Mouse (Mus musculus) heart, adult 18-20 months (tissue): ENCODE measurements at regions not wholly inside any gene's neighbourhood (a gene's known extent, or its start where the extent isn't known, plus 50 kb on each side); places are given as distances from the start of the nearest gene placed in this dataset.

Experiments used
- DNase-seq, 2 experiments: peaks; one replicate each; pipeline ENCODE4 v3.0.0; 2021 to 2022; ENCODE audit warnings: mixed read lengths in 1 of 2

DNA sequence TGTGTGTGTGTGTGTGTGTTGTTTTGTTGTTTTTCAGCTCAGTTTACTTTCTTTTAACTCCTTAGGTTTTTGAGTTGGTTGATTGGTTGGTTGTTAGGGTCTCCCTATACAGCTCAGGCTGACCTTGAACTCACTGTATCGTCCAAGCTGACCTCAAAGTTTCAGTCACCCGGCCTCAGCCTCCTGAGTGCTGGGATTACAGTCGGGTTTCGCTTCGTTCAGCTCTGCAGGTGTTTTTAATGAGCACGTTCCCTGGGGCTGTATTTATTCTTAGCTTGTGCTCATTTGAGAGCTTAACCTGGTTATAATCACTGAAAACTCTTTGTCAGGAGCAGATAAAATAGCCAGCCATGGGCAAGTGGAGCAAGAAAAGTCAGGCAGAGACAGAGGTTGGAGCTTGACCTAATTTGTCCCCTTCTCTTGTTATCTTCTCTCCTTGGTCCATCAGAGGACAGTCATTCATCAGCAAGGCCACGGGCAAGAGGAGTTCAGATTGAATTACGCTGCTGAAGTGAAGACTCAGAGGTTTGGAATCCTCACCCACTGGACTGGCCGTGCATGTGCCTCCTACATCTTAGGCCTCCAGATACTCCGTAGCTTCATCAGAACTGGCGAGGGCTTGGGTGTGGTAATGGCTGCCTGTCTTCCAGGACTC is 120.5 kb upstream of the Jarid2 start:
- DNase-seq: peak; percentile 41 to 54

GRCm38 (mm10) chr13:44609606-44610005 is 119.7 kb upstream of the Jarid2 start:
- DNase-seq: no peak

GRCm38 (mm10) chr13:44615696-44616095 is 113.6 kb upstream of the Jarid2 start:
- no peak for DNase-seq

GRCm38 (mm10) chr13:44618368-44618767 is 110.9 kb upstream of the Jarid2 start:
- no peak for DNase-seq

- peak; percentile 63 to 72 for DNase-seq
Observed at GRCm38 (mm10) chr13:44622661-44623355, 106.5 kb upstream of the Jarid2 start.

GRCm38 (mm10) chr13:44624716-44625115 is 104.6 kb upstream of the Jarid2 start:
- no peak for DNase-seq

DNA sequence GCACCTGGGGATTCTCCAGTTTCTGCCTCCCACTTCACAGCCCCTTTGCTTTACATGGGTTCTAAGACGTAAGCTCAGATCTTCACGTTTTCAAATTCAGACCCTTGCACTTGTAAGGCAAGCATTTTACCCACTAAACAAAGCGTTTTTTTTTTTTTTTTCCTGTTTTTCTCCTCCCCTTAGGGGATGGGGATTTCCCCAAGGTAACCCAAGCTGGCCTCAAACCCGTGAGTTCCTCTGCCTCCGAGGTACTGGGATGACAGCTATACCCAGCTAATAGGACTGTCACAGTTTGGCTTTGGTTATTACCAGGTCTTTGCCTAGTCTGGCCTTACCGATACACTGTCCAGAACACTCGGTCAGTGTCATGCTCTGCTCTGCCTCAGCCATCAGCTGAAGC is 103.5 kb upstream of the Jarid2 start:
- no peak for DNase-seq

- DNase-seq: peak; percentile 21 to 23
Observed at GRCm38 (mm10) chr13:44626806-44627205, 102.5 kb upstream of the Jarid2 start.

- DNase-seq: no peak
Observed at GRCm38 (mm10) chr13:44630061-44630460, 99.2 kb upstream of the Jarid2 start.

GRCm38 (mm10) chr13:44634616-44635015 is 94.7 kb upstream of the Jarid2 start:
- no peak for DNase-seq

GRCm38 (mm10) chr13:44635221-44636007 is 93.9 kb upstream of the Jarid2 start:
- DNase-seq: no peak

GRCm38 (mm10) chr13:44636008-44636335 is 93.3 kb upstream of the Jarid2 start:
- no peak for DNase-seq

DNA sequence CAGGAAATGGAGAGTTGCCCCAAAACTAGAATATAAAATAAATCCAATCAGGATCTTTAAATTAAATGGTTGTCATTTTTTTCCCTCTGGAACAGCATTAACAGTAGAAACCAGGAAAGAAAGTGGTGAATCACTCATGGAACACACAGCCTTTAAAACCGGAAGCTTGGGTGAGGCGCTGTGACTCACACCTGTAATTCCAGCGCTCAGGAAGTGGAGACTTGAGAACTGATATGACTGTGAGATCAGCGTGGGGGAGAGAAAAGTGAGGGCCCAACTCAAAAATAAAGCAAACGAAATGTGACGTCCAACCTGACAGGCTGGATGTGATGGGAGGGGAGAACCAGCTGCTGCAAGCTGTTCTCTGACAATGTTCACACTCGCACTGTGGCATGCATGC is 86.9 kb upstream of the Jarid2 start:
- DNase-seq: no peak

DNA sequence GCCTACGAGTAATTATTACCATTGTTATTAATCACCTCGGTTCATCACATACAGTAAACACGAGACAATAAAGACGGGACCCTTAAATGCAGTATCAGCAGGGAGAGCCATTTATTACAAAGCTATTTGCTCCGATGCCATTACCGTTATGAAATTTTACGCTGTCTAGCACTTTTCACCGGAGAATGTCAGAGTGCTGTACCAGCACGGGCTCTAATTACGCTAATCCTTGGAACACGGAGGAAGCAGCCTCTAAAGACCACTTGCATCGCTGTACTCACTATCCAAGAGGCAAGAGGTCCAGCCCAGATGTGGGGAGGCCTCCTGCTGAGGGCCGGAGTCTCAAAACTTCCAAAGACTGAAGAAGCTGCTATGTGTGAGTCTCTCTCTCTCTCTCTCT is 79.2 kb upstream of the Jarid2 start:
- DNase-seq: no peak

GRCm38 (mm10) chr13:44651259-44652238 is 77.7 kb upstream of the Jarid2 start:
- DNase-seq: no peak

DNA sequence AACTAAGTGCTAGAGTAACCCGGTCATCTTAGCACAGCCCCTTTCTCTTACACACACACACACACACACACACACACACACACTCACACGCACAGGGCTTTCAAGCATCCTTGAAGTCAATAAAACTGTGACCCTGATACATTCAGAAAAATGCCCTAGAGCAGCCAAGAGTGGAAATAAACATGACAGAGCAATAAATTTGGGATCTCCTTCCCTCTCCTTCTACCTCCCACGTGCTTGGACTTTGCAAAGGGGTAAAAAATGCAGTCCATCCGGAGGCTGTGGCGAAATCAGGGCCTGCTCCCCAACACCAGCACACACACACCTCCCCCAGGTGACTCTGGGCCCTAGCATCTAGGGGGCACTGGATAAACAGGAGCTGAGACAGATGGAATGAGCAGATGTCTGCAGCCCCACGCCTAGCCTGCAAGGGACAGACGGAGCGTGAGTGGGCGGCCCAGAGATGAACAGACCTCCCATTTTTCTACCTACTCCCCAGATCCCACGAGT is 71.3 kb upstream of the Jarid2 start:
- no peak for DNase-seq

GRCm38 (mm10) chr13:44659861-44660260 is 69.4 kb upstream of the Jarid2 start:
- DNase-seq: no peak

DNA sequence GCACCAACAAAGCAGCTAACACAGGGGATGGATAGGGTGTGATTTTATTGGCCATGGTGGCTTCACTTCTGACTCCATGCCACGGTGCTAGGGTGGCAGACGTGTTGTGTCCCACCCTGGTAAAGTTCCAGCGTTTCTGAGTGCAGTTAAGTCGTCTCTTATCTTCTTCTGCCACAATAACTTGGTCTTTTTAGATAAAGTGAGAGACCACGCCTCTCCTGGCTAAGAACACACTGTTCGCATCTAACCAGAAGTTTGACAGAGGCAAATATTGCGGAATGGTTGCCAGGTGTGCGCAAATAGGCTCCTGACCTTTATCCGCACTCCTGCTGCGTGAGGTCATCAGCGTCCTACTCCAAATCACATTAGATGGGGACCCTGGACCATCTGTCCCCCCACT is 66.2 kb upstream of the Jarid2 start:
- DNase-seq: no peak

- no peak for DNase-seq
Observed at GRCm38 (mm10) chr13:44663730-44664129, 65.5 kb upstream of the Jarid2 start.

DNA sequence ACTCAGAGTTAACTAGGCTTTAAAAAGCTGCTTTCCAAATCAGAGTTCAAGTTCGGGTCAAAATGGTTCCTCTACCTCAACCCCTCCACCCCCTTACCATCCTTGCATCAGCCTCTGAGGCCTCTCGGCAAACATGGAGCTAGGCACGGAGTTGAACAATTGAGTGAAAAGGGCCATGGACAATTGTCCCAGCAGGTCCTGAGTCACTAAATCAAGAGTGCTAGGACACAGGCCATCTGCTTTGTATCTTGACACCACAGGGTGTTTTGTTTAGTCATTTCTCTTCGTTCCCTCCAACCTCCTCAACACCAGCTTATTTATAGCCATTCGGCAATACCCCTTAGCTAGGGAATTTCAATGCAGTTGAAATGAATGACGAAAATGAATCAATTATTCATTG is 59.5 kb upstream of the Jarid2 start:
- no peak for DNase-seq

DNA sequence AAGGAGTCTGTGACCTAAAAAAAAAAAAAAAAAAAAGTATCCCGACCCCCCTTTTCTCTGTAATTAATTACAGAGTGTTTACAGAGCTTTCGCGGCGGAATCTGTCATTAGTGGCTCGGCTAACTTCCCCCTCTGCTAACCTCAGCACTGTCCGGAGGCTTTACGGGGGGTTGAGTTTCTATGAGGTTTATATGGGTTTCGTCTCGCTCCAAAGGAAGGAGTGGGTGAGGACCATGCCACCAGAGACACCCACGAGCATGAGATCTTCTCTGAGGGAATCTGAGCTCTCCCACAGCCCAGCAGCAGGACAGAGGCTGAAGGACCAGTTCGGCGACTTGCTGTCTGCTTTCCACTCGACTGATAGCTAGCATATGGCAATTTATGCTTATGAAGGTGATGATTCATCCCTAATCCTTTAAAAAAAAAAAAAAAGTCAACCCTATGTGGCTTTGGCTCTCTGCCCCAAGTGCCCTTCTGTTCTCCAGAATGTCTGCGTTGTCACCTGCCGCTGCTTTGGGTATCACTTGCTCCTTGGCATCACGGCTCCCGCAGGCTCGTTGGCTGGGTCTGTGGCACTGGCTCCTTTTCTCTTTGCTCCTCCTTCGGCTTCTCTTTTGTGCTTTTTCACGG is 55.8 kb upstream of the Jarid2 start:
- DNase-seq: no peak

DNA sequence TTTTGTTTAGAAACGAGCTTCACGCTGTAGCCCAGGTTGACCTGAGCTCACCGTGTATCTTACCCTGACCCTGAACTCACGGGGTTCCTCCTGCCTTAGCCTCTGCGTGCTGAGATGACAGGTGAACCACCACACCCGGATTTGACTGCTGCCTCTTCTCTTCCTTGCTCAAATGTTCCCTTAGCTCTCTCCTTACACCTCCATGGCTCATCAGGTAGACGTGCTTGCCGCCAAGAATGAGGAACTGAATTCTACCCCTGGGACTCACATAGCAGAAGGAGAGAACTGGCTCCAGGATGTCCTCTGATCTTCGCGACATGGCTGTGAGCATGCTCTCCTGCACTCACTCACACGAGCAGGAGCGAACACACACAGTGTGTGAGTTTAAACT is 55.3 kb upstream of the Jarid2 start:
- DNase-seq: no peak
